Mouse (Mus musculus): ENCODE data around the gene Snap25. TPM values are rescaled to one million over a fixed set of nuclear protein-coding genes. Genes with fewer than 3 reads are reported as not detected.

The Snap25 gene
- total and polyA plus RNA-seq, 2 experiments from 2014 or later = 0.33 TPM; not detected in 1

GRCm38 (mm10) chr2:136816717-136817400, 103.6 kb downstream of the Snap25 start:
- ATAC-seq (ENCODE audit: insufficient read depth, low read depth) (no peak), DNase-seq (ENCODE audit: low spot score) (no peak)
- WGBS = 77% methylated on average over 9 of the region's 9 CpGs
- TF ChIP-seq EP300 (IDR thresholded peaks at IDR 0.05; ENCODE audit: low read depth) = no peak
- no peak for TF ChIP-seq CTCF (IDR thresholded peaks at IDR 0.05; ENCODE audit: low read depth)
- Histone ChIP-seq H3K4me3 (ENCODE audit: low read depth, low read length) (no peak overlapping the region), H3K9me3 (replicated peaks; ENCODE audit: control insufficient read depth, low read length) (no peaks in the 10 kb centered on the region), H3K4me1 (ENCODE audit: control insufficient read depth, insufficient read depth) (no peaks in the 10 kb centered on the region), H3K9ac (replicated peaks; ENCODE audit: low read depth, low read length) (no peak overlapping the region), H3K4me2 (ENCODE audit: low read depth, low read length) (no peak overlapping the region), H3K27me3 (ENCODE audit: control insufficient read depth, insufficient read depth, low read length) (no peaks in the 10 kb centered on the region), H3K36me3 (replicated peaks; ENCODE audit: control insufficient read depth, insufficient read depth, low read length) (no peaks in the 10 kb centered on the region), H3K27ac (ENCODE audit: low read depth) (no peak overlapping the region)

- no peak overlapping the region for H3K4me3 ChIP-seq (ENCODE audit: low read depth, low read length)
- H3K27me3 ChIP-seq (ENCODE audit: control insufficient read depth, insufficient read depth, low read length) = no peaks in the 10 kb centered on the region
- WGBS = 47% methylated on average over 5 of the region's 5 CpGs
- H3K27ac ChIP-seq (ENCODE audit: low read depth) = no peak overlapping the region
- H3K9me3 ChIP-seq (replicated peaks; ENCODE audit: control insufficient read depth, low read length) = no peaks in the 10 kb centered on the region
- no peak overlapping the region for H3K4me2 ChIP-seq (ENCODE audit: low read depth, low read length)
- no peak for TF ChIP-seq EP300 (IDR thresholded peaks at IDR 0.05; ENCODE audit: low read depth)
- no peak for TF ChIP-seq CTCF (IDR thresholded peaks at IDR 0.05; ENCODE audit: low read depth)
- ATAC-seq (ENCODE audit: insufficient read depth, low read depth) = no peak
- no peaks in the 10 kb centered on the region for H3K36me3 ChIP-seq (replicated peaks; ENCODE audit: control insufficient read depth, insufficient read depth, low read length)
- no peak overlapping the region for H3K9ac ChIP-seq (replicated peaks; ENCODE audit: low read depth, low read length)
- DNase-seq (ENCODE audit: low spot score) = no peak
- H3K4me1 ChIP-seq (ENCODE audit: control insufficient read depth, insufficient read depth) = no peaks in the 10 kb centered on the region
Measured at GRCm38 (mm10) chr2:136823751-136824716, 110.8 kb downstream of the Snap25 start.

- H3K4me2 ChIP-seq (ENCODE audit: low read depth, low read length) = no peak overlapping the region
- 0 out of 2 replicates have a peak, but pooled peaks have one; percentile 27 for ATAC-seq (ENCODE audit: insufficient read depth, low read depth)
- DNase-seq (ENCODE audit: low spot score) = no peak
Measured at GRCm38 (mm10) chr2:136827612-136828011, 114.4 kb downstream of the Snap25 start.

More at GRCm38 (mm10) chr2:136827612-136828011, 114.4 kb downstream of the Snap25 start:
- 47% methylated on average over 4 of the region's 4 CpGs for WGBS
- no peak overlapping the region for H3K27ac ChIP-seq (ENCODE audit: low read depth)
- no peaks in the 10 kb centered on the region for H3K4me1 ChIP-seq (ENCODE audit: control insufficient read depth, insufficient read depth)
- TF ChIP-seq EP300 (IDR thresholded peaks at IDR 0.05; ENCODE audit: low read depth) (no peak), CTCF (IDR thresholded peaks at IDR 0.05; ENCODE audit: low read depth) (no peak)
- no peak overlapping the region for H3K4me3 ChIP-seq (ENCODE audit: low read depth, low read length)
- no peak overlapping the region for H3K9ac ChIP-seq (replicated peaks; ENCODE audit: low read depth, low read length)
- H3K9me3 ChIP-seq (replicated peaks; ENCODE audit: control insufficient read depth, low read length) = no peaks in the 10 kb centered on the region
- H3K27me3 ChIP-seq (ENCODE audit: control insufficient read depth, insufficient read depth, low read length) = no peaks in the 10 kb centered on the region
- H3K36me3 ChIP-seq (replicated peaks; ENCODE audit: control insufficient read depth, insufficient read depth, low read length) = no peaks in the 10 kb centered on the region

Other genes with a start within 250 kb of the Snap25 start
- gene Ankef1, start 211.5 kb upstream of the Snap25 start, total RNA-seq (2014; rRNA removed; ENCODE audit: low replicate concordance) = not detected in 2 replicates
- gene Ankef1, start 211.5 kb upstream of the Snap25 start, polyA plus RNA-seq (2015; fragmentation: Nextera tagmentation; extraction: Ambion mirVana) = 0.04 and 0.19 TPM in 2 replicates
- gene AL731706.2, start 172.2 kb downstream of the Snap25 start, total RNA-seq (2014; rRNA removed; ENCODE audit: low replicate concordance) = not detected in 2 replicates
- 72.6 and 84.7 TPM in 2 replicates for gene AL731706.2, start 172.2 kb downstream of the Snap25 start, polyA plus RNA-seq (2015; fragmentation: Nextera tagmentation; extraction: Ambion mirVana)
- gene Slx4ip, start 177.8 kb downstream of the Snap25 start, total RNA-seq (2014; rRNA removed; ENCODE audit: low replicate concordance) = 0.93 and 1.2 TPM in 2 replicates
- 2.1 and 2.6 TPM in 2 replicates for gene Slx4ip, start 177.8 kb downstream of the Snap25 start, polyA plus RNA-seq (2015; fragmentation: Nextera tagmentation; extraction: Ambion mirVana)
- 14.1 and 27.9 TPM in 2 replicates for gene AL731706.1, start 177.9 kb downstream of the Snap25 start, total RNA-seq (2014; rRNA removed; ENCODE audit: low replicate concordance)
- gene AL731706.1, start 177.9 kb downstream of the Snap25 start, polyA plus RNA-seq (2015; fragmentation: Nextera tagmentation; extraction: Ambion mirVana) = 73.1 and 84.7 TPM in 2 replicates
- gene Mkks, start 177.9 kb downstream of the Snap25 start, total RNA-seq (2014; rRNA removed; ENCODE audit: low replicate concordance) = 17.6 and 20.8 TPM in 2 replicates
- 14.6 and 20.8 TPM in 2 replicates for gene Mkks, start 177.9 kb downstream of the Snap25 start, polyA plus RNA-seq (2015; fragmentation: Nextera tagmentation; extraction: Ambion mirVana)

Data from heart, postnatal 0 days (tissue).